Mouse (Mus musculus) kidney, embryonic 15.5 days (tissue): ENCODE measurements at regions not wholly inside any gene's neighbourhood (a gene's known extent, or its start where the extent isn't known, plus 50 kb on each side); places are given as distances from the start of the nearest gene placed in this dataset.

ENCODE experiments used
- ATAC-seq: fragments of 200-750 bp; cut with Nextera tagmentation; replicated peaks from 2 replicates; pipeline ENCODE4 v1.8.0; 2017; ENCODE audit warnings: moderate TSS enrichment; ENCODE audit not compliant: low FRiP score
- H3K27ac ChIP-seq: fragments of 300-500 bp; sonication (generic); 2 replicates; pipeline ENCODE4 v1.5.1; 2015; ENCODE audit warnings: mild to moderate bottlenecking, inconsistent platforms
- H3K27me3 ChIP-seq: fragments of 300-500 bp; sonication (generic); 2 replicates; pipeline ENCODE4 v1.6.1; 2015; ENCODE audit warnings: inconsistent platforms
- H3K36me3 ChIP-seq: fragments of 300-500 bp; sonication (generic); 2 replicates; pipeline ENCODE4 v1.6.1; 2015; ENCODE audit warnings: inconsistent platforms
- H3K4me1 ChIP-seq: fragments of 300-500 bp; sonication (generic); 2 replicates; pipeline ENCODE4 v1.6.1; 2015; ENCODE audit warnings: inconsistent platforms
- H3K4me2 ChIP-seq: fragments of 300-500 bp; sonication (generic); 2 replicates; pipeline ENCODE4 v1.6.1; 2015; ENCODE audit warnings: moderate library complexity, mild to moderate bottlenecking, inconsistent platforms
- H3K4me3 ChIP-seq: fragments of 300-500 bp; sonication (generic); replicated peaks from 2 replicates; pipeline ENCODE4 v1.5.1; 2015; ENCODE audit warnings: mild to moderate bottlenecking, inconsistent platforms
- H3K9ac ChIP-seq: fragments of 300-500 bp; sonication (generic); 2 replicates; pipeline ENCODE4 v1.6.1; 2015; ENCODE audit warnings: mild to moderate bottlenecking, inconsistent platforms
- H3K9me3 ChIP-seq: fragments of 300-500 bp; sonication (generic); replicated peaks from 2 replicates; pipeline ENCODE4 v1.6.1; 2016; ENCODE audit warnings: inconsistent platforms
- WGBS: fragments of 180-500 bp; shearing (Covaris S2); methylation state at CpG from one replicate; pipeline ENCODE4 v1.1.7; 2015; ENCODE audit warnings: mixed read lengths; 5-methylcytosine and 5-hydroxymethylcytosine counted together

DNA sequence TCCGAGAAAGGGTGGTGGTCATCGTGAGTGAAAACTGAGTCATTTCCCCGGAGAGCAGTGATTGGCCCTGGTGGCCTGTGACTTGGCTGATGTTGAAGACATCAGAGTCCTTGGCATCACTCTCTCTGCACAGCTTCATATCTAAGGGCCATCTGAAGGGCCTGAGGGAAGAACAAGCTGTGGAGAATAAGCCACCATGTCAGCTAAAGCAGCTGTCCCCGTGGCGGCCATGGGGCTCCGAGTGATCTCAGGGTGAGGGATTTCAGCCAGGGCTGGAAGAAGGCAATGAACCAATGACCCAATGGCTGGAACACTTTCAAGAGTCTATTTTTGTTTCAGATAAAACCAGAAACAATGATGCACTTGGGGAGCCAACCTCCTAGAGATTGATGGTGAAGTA is 62.2 kb downstream of the Ttc32 start:
- ATAC-seq: no peak
- WGBS: 87% methylated on average over 6 of the region's 6 CpGs
- H3K4me2 ChIP-seq: no peak overlapping the region
- no peaks in the 10 kb centered on the region for H3K9me3 ChIP-seq
- no peaks in the 10 kb centered on the region for H3K4me1 ChIP-seq
- H3K4me3 ChIP-seq: no peak overlapping the region
- no peak overlapping the region for H3K9ac ChIP-seq
- H3K27me3 ChIP-seq: no peaks in the 10 kb centered on the region
- no peaks in the 10 kb centered on the region for H3K36me3 ChIP-seq
- H3K27ac ChIP-seq: no peak overlapping the region

DNA sequence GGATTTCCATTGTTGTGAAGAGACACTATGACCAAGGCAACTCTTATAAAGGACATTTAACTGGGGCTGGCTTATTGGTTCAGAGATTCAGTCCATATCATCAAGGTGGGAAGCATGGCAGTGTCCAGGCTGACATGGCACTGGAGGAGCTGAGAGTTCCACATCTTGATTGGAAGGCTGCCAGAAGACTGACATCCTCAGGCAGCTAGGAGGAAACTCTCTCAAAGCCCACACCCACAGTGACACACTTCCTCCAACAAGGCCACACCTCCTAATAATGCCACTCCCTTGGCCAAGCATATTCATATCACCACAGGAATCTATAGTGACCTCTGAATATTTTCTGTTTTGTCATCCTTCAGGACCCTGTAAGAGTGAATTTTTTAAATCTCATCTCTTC is 65.3 kb downstream of the Ttc32 start:
- no peaks in the 10 kb centered on the region for H3K36me3 ChIP-seq
- no peaks in the 10 kb centered on the region for H3K9me3 ChIP-seq
- H3K27me3 ChIP-seq: no peaks in the 10 kb centered on the region

DNA sequence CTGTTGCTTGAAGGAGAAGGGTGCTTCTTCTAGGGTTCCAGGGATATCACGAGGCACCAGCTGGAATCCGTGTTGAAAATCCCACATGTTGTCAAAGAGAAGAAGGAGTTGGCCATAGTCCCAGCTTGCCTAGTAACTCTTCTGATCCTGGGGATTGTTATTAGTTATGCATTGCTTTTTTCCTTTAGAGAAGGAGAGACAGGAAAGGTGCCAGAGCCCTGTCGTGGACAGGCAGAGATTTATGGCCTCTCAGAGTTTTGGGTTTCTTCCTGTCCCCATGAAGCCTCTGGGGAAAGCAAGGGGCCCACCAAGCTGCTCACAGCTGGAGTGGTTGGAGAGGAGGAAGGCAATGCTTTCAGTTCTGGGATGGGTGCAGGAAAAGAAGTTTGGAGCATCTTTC is 76.6 kb downstream of the Ttc32 start:
- Histone ChIP-seq H3K9ac (no peak overlapping the region), H3K4me1 (peaks cover 14% of the 10 kb centered on the region), H3K27ac (no peak overlapping the region), H3K36me3 (no peaks in the 10 kb centered on the region), H3K4me2 (no peak overlapping the region), H3K9me3 (no peaks in the 10 kb centered on the region), H3K27me3 (no peaks in the 10 kb centered on the region), H3K4me3 (no peak overlapping the region)
- no peak for ATAC-seq
- 38% methylated on average over 3 of the region's 3 CpGs for WGBS

More for the DNA sequence above, 65.3 kb downstream of the Ttc32 start:
- no peaks in the 10 kb centered on the region for H3K4me1 ChIP-seq
- no peak overlapping the region for H3K27ac ChIP-seq
- H3K4me2 ChIP-seq: no peak overlapping the region
- H3K9ac ChIP-seq: no peak overlapping the region
- no peak overlapping the region for H3K4me3 ChIP-seq
- no peak for ATAC-seq

DNA sequence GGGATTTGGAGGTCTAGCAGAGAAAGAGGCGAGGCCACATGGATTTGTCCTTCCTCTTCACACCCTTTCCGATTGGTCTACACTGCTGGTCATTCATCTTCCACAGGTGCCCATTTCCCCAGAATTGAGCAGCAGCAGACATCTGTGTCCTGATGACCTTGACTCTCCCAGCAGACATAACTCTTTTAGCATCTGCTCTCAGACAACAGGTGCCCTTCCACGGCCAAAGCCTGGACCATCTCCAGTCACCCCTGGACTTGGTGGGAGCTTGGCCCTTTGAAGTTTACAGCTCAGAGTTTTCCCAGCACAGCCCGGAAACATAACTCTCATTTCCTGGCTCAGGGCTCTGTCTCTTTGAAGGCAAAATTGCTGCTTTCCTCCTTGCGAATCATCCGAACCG is 80.0 kb downstream of the Ttc32 start:
- Histone ChIP-seq H3K36me3 (no peaks in the 10 kb centered on the region), H3K27ac (no peak overlapping the region), H3K4me1 (peaks cover 14% of the 10 kb centered on the region), H3K27me3 (no peaks in the 10 kb centered on the region; the same call in 1 of the 2 replicates), H3K9me3 (no peaks in the 10 kb centered on the region), H3K9ac (no peak overlapping the region), H3K4me3 (no peak overlapping the region), H3K4me2 (no peak overlapping the region)
- ATAC-seq: no peak
- 28% methylated on average over 7 of the region's 7 CpGs for WGBS

DNA sequence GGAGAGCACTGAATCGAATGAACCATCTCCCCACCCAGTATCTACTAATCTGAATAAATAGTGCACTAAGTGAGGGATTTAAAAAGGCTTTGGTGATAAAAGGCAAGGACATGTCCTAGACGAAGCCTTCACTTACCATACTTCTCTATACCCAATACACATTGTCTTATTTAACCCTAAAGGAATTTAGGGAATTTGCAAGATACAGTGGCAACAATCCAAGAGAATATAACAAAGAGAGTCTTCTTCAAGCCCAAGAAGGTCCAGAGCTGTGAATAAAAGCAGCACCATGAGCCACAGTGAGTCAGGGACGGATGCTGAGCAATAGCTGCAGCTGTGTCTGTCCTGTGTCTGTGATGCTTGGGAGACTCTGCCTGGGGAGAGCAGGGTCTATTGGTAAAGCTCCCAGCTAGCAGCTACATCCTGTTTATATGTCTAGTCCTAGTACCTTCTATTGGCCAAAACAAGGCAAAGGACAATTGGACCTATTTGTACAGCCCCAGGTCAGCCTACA is 82.4 kb downstream of the Ttc32 start:
- Histone ChIP-seq H3K9me3 (no peaks in the 10 kb centered on the region), H3K9ac (no peak overlapping the region), H3K4me3 (no peak overlapping the region), H3K4me2 (no peak overlapping the region), H3K27me3 (no peaks in the 10 kb centered on the region; the same call in 1 of the 2 replicates), H3K27ac (no peak overlapping the region), H3K36me3 (no peaks in the 10 kb centered on the region), H3K4me1 (peaks cover 9% of the 10 kb centered on the region; the same call in 1 of the 2 replicates)
- no peak for ATAC-seq
- 85% methylated on average over 3 of the region's 3 CpGs for WGBS

DNA sequence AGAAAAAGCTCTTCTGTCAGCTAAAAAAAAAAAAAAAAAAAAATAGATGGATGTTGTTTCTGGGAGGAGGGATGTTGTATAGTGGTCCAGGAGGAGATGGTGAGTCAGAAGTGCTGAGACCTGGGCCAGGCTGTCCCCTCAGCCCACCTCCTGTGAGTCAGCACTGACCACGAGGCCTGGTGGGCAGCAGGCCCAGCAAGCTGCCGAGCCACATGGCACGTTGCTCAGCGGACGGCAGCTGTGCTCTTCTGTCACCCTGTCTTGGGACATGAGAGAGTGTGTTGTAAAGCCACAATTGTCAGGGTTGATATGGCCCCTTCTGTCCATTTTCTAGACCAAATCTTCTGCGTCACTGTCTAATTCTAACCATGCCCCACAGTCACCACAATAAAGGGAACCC is 83.9 kb downstream of the Ttc32 start:
- H3K36me3 ChIP-seq: no peaks in the 10 kb centered on the region
- H3K9me3 ChIP-seq: no peaks in the 10 kb centered on the region
- H3K27me3 ChIP-seq: no peaks in the 10 kb centered on the region; the same call in 1 of the 2 replicates
- peaks cover 9% of the 10 kb centered on the region; the same call in 1 of the 2 replicates for H3K4me1 ChIP-seq
- WGBS: 65% methylated on average over 6 of the region's 6 CpGs
- no peak overlapping the region for H3K9ac ChIP-seq
- no peak overlapping the region for H3K4me2 ChIP-seq
- H3K27ac ChIP-seq: no peak overlapping the region
- H3K4me3 ChIP-seq: no peak overlapping the region
- no peak for ATAC-seq

DNA sequence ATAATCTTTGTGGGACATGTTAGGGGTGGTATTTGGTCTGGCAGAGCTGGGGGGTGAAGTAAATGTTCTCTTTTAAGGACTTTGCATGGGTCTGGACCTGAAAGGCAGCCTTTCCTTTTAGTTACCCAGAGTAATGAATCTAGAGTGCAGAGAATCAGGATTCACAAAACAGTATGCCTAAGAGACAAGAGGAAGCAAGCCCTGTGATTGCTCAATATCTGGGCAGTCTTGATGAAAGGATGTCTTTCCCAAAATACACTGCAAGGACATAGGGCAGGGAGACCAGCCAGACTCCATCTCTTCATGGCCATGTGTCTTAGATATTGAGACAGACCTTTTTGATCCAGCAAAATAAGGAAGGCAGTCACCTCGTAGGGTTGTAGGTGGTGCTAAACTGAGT is 84.3 kb downstream of the Ttc32 start:
- no peak overlapping the region for H3K27ac ChIP-seq
- no peak for ATAC-seq
- no peaks in the 10 kb centered on the region for H3K36me3 ChIP-seq
- no peak overlapping the region for H3K4me3 ChIP-seq
- no peak overlapping the region for H3K4me2 ChIP-seq
- WGBS: 95% methylated on average over 1 of the region's 1 CpGs
- H3K27me3 ChIP-seq: no peaks in the 10 kb centered on the region; the same call in 1 of the 2 replicates
- no peak overlapping the region for H3K9ac ChIP-seq
- no peaks in the 10 kb centered on the region for H3K9me3 ChIP-seq
- H3K4me1 ChIP-seq: peaks cover 9% of the 10 kb centered on the region; the same call in 1 of the 2 replicates

DNA sequence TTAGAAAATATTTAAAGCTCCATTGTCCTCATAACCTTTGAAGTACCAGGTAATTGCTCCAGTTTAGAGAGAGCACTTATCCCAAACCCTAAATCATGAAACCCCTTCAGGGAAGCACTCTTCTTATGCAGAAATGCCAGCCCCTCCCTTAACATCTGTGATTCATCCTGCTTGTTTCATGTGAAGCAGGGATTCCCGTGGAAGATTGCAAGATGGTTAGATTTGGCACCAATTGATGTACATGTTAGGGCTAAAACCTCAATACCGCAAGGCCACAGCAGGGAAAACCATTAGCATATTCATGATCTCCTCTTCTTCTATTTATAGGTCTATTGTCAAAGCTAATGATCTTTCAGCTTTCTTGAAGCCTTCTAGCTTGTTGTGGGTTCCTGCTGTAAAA is 88.8 kb downstream of the Ttc32 start:
- no peaks in the 10 kb centered on the region for H3K36me3 ChIP-seq
- no peak overlapping the region for H3K27ac ChIP-seq
- no peak overlapping the region for H3K9ac ChIP-seq
- no peak overlapping the region for H3K4me3 ChIP-seq
- no peak overlapping the region for H3K4me2 ChIP-seq
- no peak for ATAC-seq
- H3K4me1 ChIP-seq: no peaks in the 10 kb centered on the region
- 61% methylated on average over 2 of the region's 2 CpGs for WGBS
- no peaks in the 10 kb centered on the region for H3K9me3 ChIP-seq
- H3K27me3 ChIP-seq: no peaks in the 10 kb centered on the region; the same call in 1 of the 2 replicates

DNA sequence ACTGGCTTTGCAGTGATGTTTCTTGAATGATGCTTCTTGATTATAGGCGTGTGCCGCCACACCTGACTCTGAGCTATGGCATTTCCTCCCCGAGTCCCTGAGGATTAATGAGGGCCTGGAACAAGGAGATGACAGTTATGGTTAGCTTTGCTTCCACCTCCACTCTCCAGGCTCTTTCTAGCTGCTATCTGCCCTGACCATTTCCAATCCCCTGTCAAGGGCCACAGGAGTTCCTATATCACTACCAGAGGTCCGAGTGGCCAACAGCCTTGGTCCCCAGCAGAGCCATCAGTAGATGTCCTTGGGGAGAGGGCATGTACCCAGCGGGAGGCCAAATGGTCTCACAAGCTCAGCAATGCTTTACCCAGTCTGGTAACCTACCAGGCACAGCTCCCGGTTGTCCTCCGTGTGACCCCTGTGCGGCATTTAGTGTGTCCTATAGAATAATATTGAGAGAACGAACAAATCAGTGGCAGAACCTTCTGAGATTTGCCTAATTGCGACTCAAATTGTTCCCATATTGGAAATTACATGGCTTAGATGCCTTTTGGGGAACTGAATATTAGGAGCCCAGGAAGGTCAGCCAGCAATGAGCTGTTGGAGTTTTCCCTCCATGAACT is 98.2 kb downstream of the Ttc32 start:
- 86% methylated on average over 10 of the region's 10 CpGs for WGBS
- H3K4me1 ChIP-seq: 0 out of 2 replicates have a peak, but pooled peaks cover 7% of the 10 kb centered on the region
- ATAC-seq: no peak
- no peaks in the 10 kb centered on the region for H3K36me3 ChIP-seq
- no peaks in the 10 kb centered on the region for H3K9me3 ChIP-seq
- H3K27me3 ChIP-seq: no peaks in the 10 kb centered on the region
- no peak overlapping the region for H3K9ac ChIP-seq
- H3K27ac ChIP-seq: no peak overlapping the region
- H3K4me3 ChIP-seq: no peak overlapping the region
- H3K4me2 ChIP-seq: no peak overlapping the region

DNA sequence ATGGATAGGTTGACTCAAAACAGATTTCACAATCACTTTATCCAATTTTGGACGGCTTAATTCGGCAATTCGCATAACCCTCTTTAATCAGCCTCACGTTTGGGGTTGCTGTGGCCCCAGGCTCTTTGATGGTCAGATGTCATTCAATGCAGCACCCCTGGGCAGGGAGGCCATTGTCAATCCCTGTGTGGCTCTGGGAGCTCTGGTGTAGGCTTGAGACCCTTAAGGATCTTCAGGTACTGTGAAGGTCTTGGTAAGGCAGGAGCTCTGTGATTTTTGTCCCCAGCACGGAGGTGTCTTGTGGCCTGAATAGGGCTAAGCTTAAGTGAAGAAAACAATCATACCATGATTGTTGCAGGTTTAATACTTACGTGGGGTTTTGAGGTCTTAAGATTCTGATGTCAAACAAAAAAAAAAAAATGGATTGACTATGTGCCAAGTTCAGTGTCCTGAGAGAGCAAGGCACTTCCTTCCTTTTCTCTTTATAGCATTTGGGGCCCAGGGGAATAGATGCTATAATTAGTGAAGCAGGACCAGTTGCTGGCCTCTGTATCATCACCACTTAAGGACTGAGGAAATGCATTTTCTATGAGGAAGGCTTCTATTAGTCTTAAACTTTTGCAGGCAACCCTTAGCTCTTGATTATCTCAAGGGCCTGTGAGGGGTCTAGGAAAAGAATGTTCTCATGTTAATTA is 98.9 kb downstream of the Ttc32 start:
- Histone ChIP-seq H3K4me3 (no peak overlapping the region), H3K36me3 (no peaks in the 10 kb centered on the region), H3K4me1 (0 out of 2 replicates have a peak, but pooled peaks cover 7% of the 10 kb centered on the region), H3K9ac (no peak overlapping the region), H3K4me2 (no peak overlapping the region), H3K9me3 (no peaks in the 10 kb centered on the region), H3K27ac (no peak overlapping the region), H3K27me3 (no peaks in the 10 kb centered on the region)
- ATAC-seq: no peak
- WGBS: 82% methylated on average over 6 of the region's 6 CpGs

DNA sequence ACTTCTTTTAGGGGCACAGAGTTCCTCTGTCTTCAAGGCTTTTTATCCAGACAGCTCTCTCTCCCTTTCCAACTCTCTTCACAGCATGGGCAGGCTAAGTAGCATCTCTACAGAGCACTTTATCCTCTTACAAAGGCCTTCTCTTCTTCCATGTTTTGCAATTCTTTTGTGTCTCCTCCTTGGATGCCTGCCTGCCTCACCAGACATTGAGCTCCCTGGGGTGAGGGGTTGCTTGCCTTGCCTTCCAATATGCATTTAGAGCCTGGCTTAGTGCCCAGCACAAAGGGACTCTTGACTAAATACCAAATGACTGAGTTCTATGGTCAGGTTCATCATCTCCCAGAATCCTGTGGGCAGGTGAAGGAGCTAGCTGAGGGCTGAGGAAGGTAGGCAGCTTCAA is 102.8 kb downstream of the Ttc32 start:
- ATAC-seq: no peak

DNA sequence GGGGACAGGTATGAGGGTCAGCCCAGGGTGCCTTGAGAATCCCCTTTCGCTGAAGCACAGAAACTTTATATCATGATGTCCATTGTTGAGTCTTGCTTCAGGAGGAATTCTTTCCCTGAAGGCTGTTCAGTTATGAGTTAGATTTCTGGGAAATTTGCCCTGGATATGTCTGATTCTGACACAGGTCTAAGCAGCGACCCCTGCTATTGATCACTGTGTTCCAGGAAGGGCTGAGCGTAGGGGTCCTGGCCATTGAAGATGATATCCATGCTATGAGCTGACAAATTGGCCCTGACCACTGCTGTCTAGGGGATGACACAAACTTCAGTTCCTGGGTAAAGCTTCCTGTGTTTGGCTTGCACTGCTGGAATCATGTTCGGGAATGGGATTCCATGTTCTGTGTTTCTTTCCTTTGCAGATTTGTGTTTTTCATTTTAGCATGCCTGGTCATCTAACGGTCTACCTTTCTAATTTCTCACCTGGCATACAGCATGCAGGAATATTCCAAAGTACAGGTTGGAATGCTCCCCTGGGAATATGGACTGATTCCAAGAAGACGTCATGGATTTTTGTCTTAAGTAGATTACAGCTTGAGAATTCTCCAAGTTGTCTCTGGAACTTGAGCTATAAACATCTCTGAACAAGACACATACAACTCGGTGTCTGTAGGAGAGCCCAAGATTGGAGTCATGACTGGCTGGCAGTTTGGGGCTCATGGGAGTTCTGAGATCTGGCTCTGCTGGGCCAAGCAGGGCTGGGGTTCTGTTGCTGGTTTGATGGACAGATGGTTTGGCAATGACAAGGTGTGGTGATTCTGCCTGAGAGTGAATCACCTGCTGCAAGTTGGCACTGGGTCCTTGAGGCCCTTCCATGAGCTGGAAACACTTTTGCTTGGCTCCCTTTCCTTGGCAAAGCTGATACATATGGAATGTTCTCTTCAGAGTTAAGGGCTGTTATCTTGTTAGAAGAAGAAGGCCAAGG is 104.4 kb downstream of the Ttc32 start:
- Histone ChIP-seq H3K9ac (no peak overlapping the region), H3K9me3 (no peaks in the 10 kb centered on the region), H3K4me1 (no peaks in the 10 kb centered on the region), H3K27ac (no peak overlapping the region), H3K27me3 (no peaks in the 10 kb centered on the region), H3K4me2 (no peak overlapping the region), H3K36me3 (no peaks in the 10 kb centered on the region), H3K4me3 (no peak overlapping the region)
- WGBS: 83% methylated on average over 7 of the region's 7 CpGs
- ATAC-seq: no peak

More for the DNA sequence above, 102.8 kb downstream of the Ttc32 start:
- Histone ChIP-seq H3K9me3 (no peaks in the 10 kb centered on the region), H3K9ac (no peak overlapping the region), H3K36me3 (no peaks in the 10 kb centered on the region), H3K4me2 (no peak overlapping the region), H3K27me3 (no peaks in the 10 kb centered on the region), H3K27ac (no peak overlapping the region), H3K4me1 (0 out of 2 replicates have a peak, but pooled peaks cover 7% of the 10 kb centered on the region), H3K4me3 (no peak overlapping the region)
